Mouse (Mus musculus) ES-E14 (cell line): ENCODE results near the gene Fnip1. TPM values are rescaled to one million over a fixed set of nuclear protein-coding genes. Genes with fewer than 3 reads are reported as not detected.
"Not testable (repeated sequence)": the region's sequence is repeated elsewhere in the genome, so short reads cannot be mapped to it uniquely, and the experiment has no call there.

Experiments
- DNase-seq: peaks from one replicate; pipeline ENCODE4 v3.0.0-alpha.2; 2013; ENCODE audit warnings: low read depth, low spot score
- H3K27ac ChIP-seq: 2 replicates; pipeline ENCODE4 v1.5.1; 2012; ENCODE audit warnings: low read depth, mild to moderate bottlenecking, low read length, moderate library complexity, mixed read lengths; ENCODE audit not compliant: poor library complexity, insufficient read depth, severe bottlenecking
- H3K36me3 ChIP-seq: 2 replicates; pipeline ENCODE4 v1.6.1; 2012; ENCODE audit warnings: mild to moderate bottlenecking, low read length, moderate library complexity, mixed read lengths; ENCODE audit not compliant: control insufficient read depth, poor library complexity, insufficient read depth, severe bottlenecking
- H3K4me1 ChIP-seq, 2 experiments: fragments of 150-350 bp in 1 of 2; sonication (generic) in 1 of 2; 2 replicates each; pipeline ENCODE4 v1.6.1; 2012; ENCODE audit warnings: low read length in 2 of 2, mild to moderate bottlenecking in 1 of 2, mixed read lengths in 1 of 2; ENCODE audit not compliant: control insufficient read depth in 2 of 2, insufficient read depth in 2 of 2, poor library complexity in 1 of 2
- H3K4me3 ChIP-seq, 2 experiments: fragments of 150-350 bp in 1 of 2; sonication (generic) in 1 of 2; 2 replicates each; pipeline ENCODE4 v1.5.1; 2012; ENCODE audit warnings: low read length in 2 of 2, low read depth in 1 of 2, mild to moderate bottlenecking in 1 of 2, mixed read lengths in 1 of 2; ENCODE audit not compliant: insufficient read depth in 1 of 2, poor library complexity in 1 of 2, severe bottlenecking in 1 of 2
- H3K9ac ChIP-seq: 2 replicates; pipeline ENCODE4 v1.6.1; 2012; ENCODE audit warnings: low read depth, mild to moderate bottlenecking, low read length, mixed read lengths; ENCODE audit not compliant: poor library complexity, insufficient read depth, severe bottlenecking
- H3K9me3 ChIP-seq: fragments of 150-350 bp; sonication (generic); 2 replicates; pipeline ENCODE4 v1.6.1; 2012; ENCODE audit warnings: low read depth, mild to moderate bottlenecking, low read length; ENCODE audit not compliant: control insufficient read depth, insufficient read depth
- CHD2 ChIP-seq: IDR thresholded peaks from 2 replicates; pipeline ENCODE4 v1.6.1; 2014; ENCODE audit warnings: mild to moderate bottlenecking, low read depth, low read length, inconsistent platforms
- HCFC1 ChIP-seq: IDR thresholded peaks from 2 replicates; pipeline ENCODE4 v1.6.1; 2012; ENCODE audit warnings: low read length, inconsistent platforms, borderline replicate concordance; ENCODE audit not compliant: insufficient read depth
- MAFK ChIP-seq: IDR thresholded peaks from 2 replicates; pipeline ENCODE4 v1.6.1; 2014; ENCODE audit warnings: mild to moderate bottlenecking, low read depth, low read length, inconsistent platforms; ENCODE audit not compliant: insufficient read depth
- ZC3H11A ChIP-seq: IDR thresholded peaks from 2 replicates; pipeline ENCODE4 v1.6.1; 2012; ENCODE audit warnings: low read depth, mild to moderate bottlenecking, inconsistent platforms, low read length, borderline replicate concordance
- ZNF384 ChIP-seq: IDR thresholded peaks from 2 replicates; pipeline ENCODE4 v1.6.1; 2012; ENCODE audit warnings: low read depth, low read length, inconsistent platforms
- in situ Hi-C, 2 experiments: fragments of 600-800 bp; cut with MboI; formaldehyde crosslinking; loops; one replicate each; pipeline ENCODE4 v1.15.1; 2025; ENCODE audit warnings: low sequenced_read_pairs in 2 of 2, inconsistent platforms in 1 of 2; ENCODE audit not compliant: unreplicated experiment in 2 of 2
- total RNA-seq: library from RNA; depleted of rRNA; stranded (reverse); fragments of 300-350 nt; gene quantifications from 2 replicates; pipeline ENCODE4 v1.2.3, GENCODE M21; 2012; rRNA removed

Fnip1 gene
- total RNA-seq, result 13.5 and 13.9 TPM in 2 replicates

DNA sequence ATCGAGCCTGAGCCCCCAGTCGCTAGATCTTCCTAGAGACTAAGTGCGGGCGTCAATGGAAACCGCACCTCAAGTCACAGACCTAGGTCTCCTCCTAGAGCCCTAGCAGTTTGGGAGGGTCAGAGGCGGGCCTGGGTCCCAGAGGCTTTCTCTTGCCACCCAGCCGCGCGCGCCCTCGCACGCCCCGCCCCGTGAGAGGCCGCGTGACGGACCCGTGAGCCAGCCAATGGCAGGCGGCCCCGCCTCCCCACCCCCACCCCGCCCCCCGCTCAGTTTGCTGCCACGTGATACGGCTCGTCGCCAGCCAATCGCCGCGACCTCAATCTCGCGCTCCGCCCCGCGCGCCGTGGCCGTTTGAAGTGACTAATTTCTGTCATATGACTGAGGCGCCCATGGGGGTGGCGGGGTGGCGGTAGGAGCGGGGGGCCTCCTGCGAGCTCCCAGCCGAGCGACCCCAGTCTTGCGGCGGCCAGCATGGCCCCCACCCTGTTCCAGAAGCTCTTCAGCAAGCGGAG, at the start of gene Fnip1:
Gene Fnip1 (plus strand): TSS at position 377 of the 515 bp plus-strand sequence.
- Histone ChIP-seq H3K27ac (peak within 1 kb of the TSS; percentile 42; the same call in 1 of the 2 replicates), H3K36me3 (no peaks in the 10 kb centered on the region), H3K4me3 (peak within 1 kb of the TSS; percentile 86 to 93), H3K9ac (peak within 1 kb of the TSS; percentile 96), H3K4me1 (peaks cover 0 to 3% of the 10 kb centered on the region in 2 experiments; a peak in 1 of 4 replicates), H3K9me3 (no peaks in the 10 kb centered on the region)
- in situ Hi-C loops, result no loop called here
- peak; percentile 79 for DNase-seq
- TF ChIP-seq HCFC1 (no peak), CHD2 (no peak), ZNF384 (0 out of 2 replicates have a peak, but pooled peaks have one; percentile 42), MAFK (no peak), ZC3H11A (no peak)

DNA sequence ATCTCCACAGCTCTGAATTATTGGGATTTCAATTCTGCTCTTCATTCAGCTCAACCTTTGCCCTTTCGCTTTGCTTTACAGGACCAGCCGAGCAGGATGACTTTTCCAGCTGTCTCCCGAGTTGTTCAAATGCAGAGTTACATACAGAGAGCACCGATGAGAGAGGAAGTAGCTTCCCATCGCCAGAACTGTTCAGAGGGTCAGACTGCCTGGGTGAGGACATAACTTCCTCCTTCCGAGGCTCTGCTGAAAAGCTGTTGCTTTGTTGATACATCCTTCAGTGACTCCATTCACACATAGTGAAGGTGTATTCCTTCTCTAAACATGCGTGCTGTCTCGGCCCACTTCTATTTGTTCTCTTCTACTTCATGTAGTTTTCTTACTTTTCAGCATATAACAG, 47.6 kb upstream of the Fnip1 start:
- Histone ChIP-seq H3K4me1 (0 out of 4 replicates have a peak, but pooled peaks cover 0 to 3% of the 10 kb centered on the region in 2 experiments), H3K27ac (no peak overlapping the region), H3K36me3 (no peaks in the 10 kb centered on the region), H3K9ac (no peak overlapping the region), H3K9me3 (no peaks in the 10 kb centered on the region), H3K4me3 (no peak overlapping the region)
- in situ Hi-C loops, result no loop called here
- no peak for DNase-seq
- TF ChIP-seq ZNF384, result no peak
- TF ChIP-seq CHD2, result no peak
- TF ChIP-seq HCFC1, result no peak
- TF ChIP-seq MAFK, result no peak
- TF ChIP-seq ZC3H11A, result no peak

DNA sequence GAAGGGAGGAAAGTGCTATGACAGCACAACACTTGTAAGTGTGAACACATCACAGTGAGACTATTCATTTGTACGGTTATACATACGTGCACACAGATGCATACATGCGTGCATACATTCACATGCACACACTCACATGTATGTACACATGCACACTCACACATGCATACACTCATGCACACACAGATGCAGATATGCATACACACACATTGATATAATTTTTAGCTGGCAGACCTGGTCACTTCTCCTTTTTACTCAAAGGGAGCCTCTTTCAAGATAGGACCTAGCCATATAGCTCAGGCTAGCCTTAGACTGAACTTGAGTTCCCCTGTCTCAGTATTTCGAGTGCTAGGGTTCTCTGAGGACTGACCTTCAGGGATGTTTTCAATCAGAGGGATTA, 46.7 kb upstream of the Fnip1 start:
- Histone ChIP-seq H3K4me3 (no peak overlapping the region), H3K36me3 (no peaks in the 10 kb centered on the region), H3K9ac (no peak overlapping the region), H3K9me3 (no peaks in the 10 kb centered on the region), H3K27ac (no peak overlapping the region), H3K4me1 (0 out of 4 replicates have a peak, but pooled peaks cover 0 to 3% of the 10 kb centered on the region in 2 experiments)
- no peak for DNase-seq
- in situ Hi-C loops, result no loop called here
- TF ChIP-seq ZC3H11A (no peak), CHD2 (no peak), ZNF384 (no peak), MAFK (no peak), HCFC1 (no peak)

DNA sequence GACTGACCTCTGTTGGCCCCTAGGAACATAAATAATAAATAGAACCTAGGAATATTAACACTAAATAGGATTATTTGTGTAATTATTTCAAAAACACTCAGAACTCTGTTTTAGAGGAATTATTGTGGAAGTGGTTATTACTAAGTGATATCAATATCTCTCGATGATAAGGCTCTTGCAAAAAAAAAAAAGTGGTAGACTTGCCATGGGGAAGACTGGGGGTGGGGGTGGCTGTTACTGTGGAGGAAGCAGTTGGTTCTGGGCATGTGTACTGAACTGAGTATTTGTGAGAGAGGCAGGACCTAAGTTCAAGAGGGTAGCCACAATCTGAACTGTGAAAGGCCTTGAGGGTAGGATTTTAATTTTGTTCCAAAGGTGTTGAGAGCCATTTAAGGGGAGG, 41.3 kb upstream of the Fnip1 start:
- Histone ChIP-seq H3K4me3 (no peak overlapping the region), H3K9ac (no peak overlapping the region), H3K4me1 (no peaks in the 10 kb centered on the region), H3K36me3 (no peaks in the 10 kb centered on the region), H3K27ac (no peak overlapping the region), H3K9me3 (no peaks in the 10 kb centered on the region)
- no peak for DNase-seq
- TF ChIP-seq ZC3H11A (no peak), HCFC1 (no peak), ZNF384 (no peak), MAFK (no peak), CHD2 (no peak)
- in situ Hi-C loops, result no loop called here

DNA sequence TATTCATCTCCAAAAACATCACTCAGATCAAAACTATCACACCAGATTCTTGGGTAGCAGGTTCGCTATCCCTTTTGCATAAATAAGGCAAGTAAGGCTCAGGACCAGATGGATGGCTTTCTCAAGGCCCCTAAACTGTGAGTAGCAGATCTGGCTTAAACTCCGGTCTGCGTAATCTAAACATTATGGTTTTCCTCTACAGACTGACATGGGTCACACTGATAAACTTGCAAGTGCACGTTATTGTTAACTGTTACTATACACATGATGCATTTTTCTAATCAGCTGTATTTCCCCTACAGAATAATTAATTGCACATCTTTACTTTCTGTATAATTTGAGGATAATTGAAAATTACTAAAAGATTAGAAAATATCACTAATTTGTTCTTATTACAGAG, 39.9 kb upstream of the Fnip1 start:
- no peaks in the 10 kb centered on the region for H3K9me3 ChIP-seq
- in situ Hi-C loops, result no loop called here
- TF ChIP-seq MAFK (no peak), ZC3H11A (no peak), HCFC1 (no peak), CHD2 (no peak), ZNF384 (no peak)

DNA sequence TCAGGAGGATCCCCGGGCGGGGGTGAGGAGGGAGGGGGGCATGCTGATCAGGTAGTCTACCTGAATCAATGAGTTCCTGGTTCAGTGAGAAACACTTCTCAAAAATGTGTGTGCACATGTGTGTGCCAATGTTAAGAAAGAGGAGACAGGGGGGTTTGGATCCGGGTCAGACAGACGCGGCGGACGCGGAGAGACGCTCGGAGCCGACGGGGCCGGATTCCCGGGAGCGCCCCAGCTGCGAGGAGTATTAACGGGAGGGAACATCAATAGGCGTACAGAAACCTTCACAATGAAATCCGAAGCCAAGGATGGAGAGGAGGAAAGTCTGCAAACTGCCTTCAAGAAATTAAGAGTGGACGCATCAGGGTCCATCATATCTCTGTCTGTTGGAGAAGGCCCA, 37.2 kb upstream of the Fnip1 start:
- H3K4me1 ChIP-seq, in situ Hi-C loops, H3K27ac ChIP-seq, H3K36me3 ChIP-seq, H3K4me3 ChIP-seq, H3K9me3 ChIP-seq, H3K9ac ChIP-seq, DNase-seq: not testable (repeated sequence)

More for the DNA sequence above, 39.9 kb upstream of the Fnip1 start:
- H3K27ac ChIP-seq, result no peak overlapping the region
- no peak overlapping the region for H3K4me3 ChIP-seq
- no peaks in the 10 kb centered on the region for H3K4me1 ChIP-seq
- no peaks in the 10 kb centered on the region for H3K36me3 ChIP-seq
- H3K9ac ChIP-seq, result no peak overlapping the region
- no peak for DNase-seq
